Mouse (Mus musculus): ENCODE data around the gene Zfp866. TPM values are rescaled to one million over a fixed set of nuclear protein-coding genes. Genes with fewer than 3 reads are reported as not detected.

Zfp866 gene
- polyA plus RNA-seq, 1 experiment = not detected

DNA sequence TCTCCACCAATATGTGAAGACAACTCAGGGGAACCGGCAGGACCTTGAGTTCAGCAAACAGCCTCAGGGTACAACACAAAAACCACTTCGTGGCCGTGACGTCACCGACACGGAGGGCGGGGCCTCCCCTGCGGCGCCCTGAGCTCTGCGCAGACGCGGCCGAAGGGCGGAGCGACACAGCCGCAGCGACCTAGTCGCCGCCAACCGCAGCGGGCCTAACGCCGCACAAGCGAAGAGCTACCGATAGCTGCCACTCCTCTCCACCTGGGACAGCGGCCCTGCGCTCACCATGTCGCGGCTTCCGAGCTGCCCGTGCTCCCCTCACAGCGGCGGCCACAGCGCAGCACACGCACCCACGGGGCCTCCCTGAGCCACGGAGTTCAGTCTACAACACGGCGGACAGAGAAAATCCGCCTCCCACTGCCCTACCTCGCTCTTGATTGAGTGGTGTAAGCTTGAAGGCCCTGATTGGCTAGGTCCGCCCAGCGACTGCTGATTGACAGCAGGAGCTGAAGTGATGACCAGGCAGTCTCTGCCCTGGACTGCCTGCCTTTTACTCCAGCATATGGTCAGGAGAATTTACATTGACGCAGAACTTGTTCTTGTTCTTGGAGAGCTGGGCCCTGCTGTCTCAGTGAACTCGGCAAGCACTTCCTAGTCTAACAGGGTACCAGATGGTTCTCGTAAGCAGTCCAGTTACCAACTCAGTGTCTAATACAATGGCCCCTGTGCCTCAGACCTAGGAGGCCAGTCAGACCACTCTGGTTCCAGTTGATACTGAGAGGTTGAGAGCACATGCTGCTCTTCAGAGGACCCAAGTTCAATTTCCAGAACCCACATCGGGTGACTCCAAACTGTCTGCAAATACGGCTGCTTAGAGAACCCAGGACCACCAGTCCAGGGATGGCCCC is 41.2 kb downstream of the Zfp866 start, which contains the start of gene Zfp963:
Zfp963 (minus strand) TSS at position 427 of the 911 bp plus-strand sequence.
- Histone ChIP-seq H3K9me3 (no peaks in the 10 kb centered on the region), H3K4me3 (replicated peaks) (peak within 1 kb of the TSS; percentile 100), H3K27me3 (replicated peaks) (no peaks in the 10 kb centered on the region), H3K36me3 (replicated peaks; ENCODE audit: low read length) (peaks cover 3% of the 10 kb centered on the region), H3K4me1 (peaks cover 20% of the 10 kb centered on the region)
- TF ChIP-seq FLI1 (IDR thresholded peaks at IDR 0.05; ENCODE audit: low read length) = no peak
- TF ChIP-seq GATA1 (IDR thresholded peaks at IDR 0.05; ENCODE audit: borderline replicate concordance, low read length) = no peak

GRCm38 (mm10) chr8:69741231-69741630 is 49.7 kb downstream of the Zfp866 start:
- Histone ChIP-seq H3K27me3 (replicated peaks) (peaks cover 3% of the 10 kb centered on the region), H3K9me3 (no peaks in the 10 kb centered on the region), H3K36me3 (replicated peaks; ENCODE audit: low read length) (peaks cover 15% of the 10 kb centered on the region), H3K4me3 (replicated peaks) (no peak overlapping the region), H3K4me1 (no peaks in the 10 kb centered on the region; the same call in 1 of the 2 replicates)
- TF ChIP-seq GATA1 (IDR thresholded peaks at IDR 0.05; ENCODE audit: borderline replicate concordance, low read length) = no peak
- TF ChIP-seq FLI1 (IDR thresholded peaks at IDR 0.05; ENCODE audit: low read length) = no peak

GRCm38 (mm10) chr8:69740763-69741162 is 50.2 kb downstream of the Zfp866 start:
- Histone ChIP-seq H3K9me3 (no peaks in the 10 kb centered on the region), H3K36me3 (replicated peaks; ENCODE audit: low read length) (peaks cover 15% of the 10 kb centered on the region), H3K27me3 (replicated peaks) (peaks cover 3% of the 10 kb centered on the region), H3K4me3 (replicated peaks) (no peak overlapping the region), H3K4me1 (no peaks in the 10 kb centered on the region; the same call in 1 of the 2 replicates)
- TF ChIP-seq FLI1 (IDR thresholded peaks at IDR 0.05; ENCODE audit: low read length) (no peak), GATA1 (IDR thresholded peaks at IDR 0.05; ENCODE audit: borderline replicate concordance, low read length) (no peak)

- TF ChIP-seq GATA1 (IDR thresholded peaks at IDR 0.05; ENCODE audit: borderline replicate concordance, low read length) (no peak), FLI1 (IDR thresholded peaks at IDR 0.05; ENCODE audit: low read length) (no peak)
Measured at GRCm38 (mm10) chr8:69735495-69735894, 55.5 kb downstream of the Zfp866 start.

DNA sequence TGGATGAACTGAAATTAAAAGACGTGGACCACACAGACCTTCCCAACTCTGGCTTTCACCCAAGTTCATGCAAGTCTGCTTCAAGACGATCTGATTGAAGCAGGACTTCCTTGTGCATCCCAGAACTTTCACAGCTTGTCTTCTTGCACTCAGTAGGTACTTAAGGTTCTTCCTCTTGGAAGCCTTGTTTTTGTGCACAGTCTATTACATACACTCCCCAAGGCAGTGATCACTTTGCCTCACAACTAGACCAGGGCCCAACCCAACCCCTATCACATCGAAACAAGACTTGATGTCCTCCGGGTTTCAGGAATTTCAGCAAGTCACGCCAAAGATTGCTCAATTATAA is 73.8 kb downstream of the Zfp866 start:
- TF ChIP-seq FLI1 (IDR thresholded peaks at IDR 0.05; ENCODE audit: low read length) (no peak), GATA1 (IDR thresholded peaks at IDR 0.05; ENCODE audit: borderline replicate concordance, low read length) (no peak)
- H3K27me3 ChIP-seq (replicated peaks) = no peaks in the 10 kb centered on the region
- peaks cover 32% of the 10 kb centered on the region for H3K4me1 ChIP-seq
- peak overlapping the region; percentile 99 for H3K4me3 ChIP-seq (replicated peaks)
- 0 out of 2 replicates have a peak, but pooled peaks cover 2% of the 10 kb centered on the region for H3K9me3 ChIP-seq
- peaks cover 22% of the 10 kb centered on the region for H3K36me3 ChIP-seq (replicated peaks; ENCODE audit: low read length)

More at GRCm38 (mm10) chr8:69735495-69735894, 55.5 kb downstream of the Zfp866 start:
- H3K9me3 ChIP-seq = peaks cover 3% of the 10 kb centered on the region; the same call in 1 of the 2 replicates
- H3K36me3 ChIP-seq (replicated peaks; ENCODE audit: low read length) = no peaks in the 10 kb centered on the region
- H3K4me1 ChIP-seq = no peaks in the 10 kb centered on the region
- H3K27me3 ChIP-seq (replicated peaks) = peaks cover 3% of the 10 kb centered on the region
- no peak overlapping the region for H3K4me3 ChIP-seq (replicated peaks)

DNA sequence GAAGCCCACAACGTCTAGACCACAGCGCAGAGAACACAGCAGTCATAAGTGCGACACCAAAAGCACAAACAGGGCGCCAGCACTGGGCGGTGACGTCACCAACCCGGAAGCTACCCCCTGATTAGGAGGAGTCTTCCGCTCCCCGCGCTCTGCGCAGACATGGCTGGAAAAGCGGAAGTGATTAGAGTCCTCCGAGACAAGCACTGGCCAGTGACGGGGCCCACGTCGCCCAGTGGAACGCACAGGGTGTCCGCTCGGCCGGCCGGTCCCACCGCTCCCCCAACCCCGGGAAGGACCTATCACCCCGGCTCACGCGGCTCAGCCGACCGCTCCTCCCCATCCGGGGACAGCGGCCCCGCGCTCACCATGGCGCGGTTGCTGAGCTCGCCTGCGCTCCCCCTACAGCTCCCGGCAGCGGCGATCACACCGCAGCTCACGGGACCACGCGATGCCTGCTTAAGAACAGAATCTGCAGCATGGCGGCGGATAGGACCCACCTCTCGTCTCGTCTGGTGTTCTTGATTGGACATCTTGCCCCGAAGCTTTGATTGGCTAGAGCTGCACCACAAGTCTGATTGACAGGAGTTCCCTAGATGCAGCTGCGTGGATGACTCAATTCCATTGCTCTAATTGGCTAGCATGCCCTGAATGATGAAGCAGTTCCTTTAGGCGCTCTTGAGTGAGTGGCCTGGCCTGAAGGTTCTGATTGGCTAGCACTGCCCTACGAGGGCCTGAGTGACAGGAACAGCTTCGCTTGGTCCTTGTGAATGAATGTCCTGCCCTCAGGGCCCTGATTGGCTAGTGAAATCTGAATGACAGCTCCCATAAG is 74.4 kb downstream of the Zfp866 start:
- Histone ChIP-seq H3K4me1 (peaks cover 32% of the 10 kb centered on the region), H3K4me3 (replicated peaks) (peak overlapping the region; percentile 99), H3K36me3 (replicated peaks; ENCODE audit: low read length) (peaks cover 27% of the 10 kb centered on the region), H3K27me3 (replicated peaks) (no peaks in the 10 kb centered on the region), H3K9me3 (0 out of 2 replicates have a peak, but pooled peaks cover 2% of the 10 kb centered on the region)
- TF ChIP-seq GATA1 (IDR thresholded peaks at IDR 0.05; ENCODE audit: borderline replicate concordance, low read length) (peak; percentile 69; the same call in 1 of the 3 replicates), FLI1 (IDR thresholded peaks at IDR 0.05; ENCODE audit: low read length) (peak; percentile 76)

DNA sequence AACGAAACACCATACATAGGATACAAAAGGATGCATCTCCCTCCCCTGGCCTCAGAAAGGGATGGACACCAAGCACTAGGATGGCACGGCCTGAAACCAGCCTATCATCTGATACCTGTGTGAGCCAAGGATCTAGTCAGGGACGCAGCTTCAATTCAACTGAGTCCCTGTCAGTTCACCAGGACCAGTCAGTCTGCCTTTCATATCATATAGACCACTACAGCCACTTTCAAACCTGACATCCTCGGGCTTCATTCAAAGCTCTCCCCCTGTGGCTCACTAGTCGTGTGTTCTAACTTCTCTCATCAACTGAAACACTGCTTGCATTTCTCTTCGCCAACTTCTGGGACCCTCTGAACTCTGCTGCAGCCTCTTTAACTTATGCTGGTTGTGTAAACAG is 75.6 kb downstream of the Zfp866 start:
- Histone ChIP-seq H3K36me3 (replicated peaks; ENCODE audit: low read length) (peaks cover 37% of the 10 kb centered on the region), H3K9me3 (no peaks in the 10 kb centered on the region), H3K4me1 (peaks cover 32% of the 10 kb centered on the region), H3K4me3 (replicated peaks) (peak overlapping the region; percentile 87), H3K27me3 (replicated peaks) (no peaks in the 10 kb centered on the region)
- TF ChIP-seq GATA1 (IDR thresholded peaks at IDR 0.05; ENCODE audit: borderline replicate concordance, low read length) (no peak), FLI1 (IDR thresholded peaks at IDR 0.05; ENCODE audit: low read length) (no peak)

DNA sequence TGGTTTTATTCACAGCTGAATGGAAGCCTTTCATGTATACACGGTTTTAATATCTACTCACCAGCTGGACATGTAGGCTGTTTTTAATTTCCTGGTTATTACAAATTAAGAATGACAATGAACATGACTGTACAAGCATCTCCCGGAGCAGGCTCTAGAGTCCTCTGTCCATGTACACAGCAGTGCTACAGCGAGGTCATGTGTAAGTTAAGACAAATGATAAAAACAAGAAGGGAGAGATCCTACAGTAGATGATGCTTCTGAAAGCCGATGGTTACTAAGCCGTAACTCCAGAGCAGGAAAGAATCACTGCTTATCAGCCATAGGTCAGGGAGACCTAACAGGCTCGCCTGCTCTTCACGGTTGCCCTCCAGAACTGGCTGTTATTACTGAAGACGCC is 77.5 kb downstream of the Zfp866 start:
- Histone ChIP-seq H3K4me3 (replicated peaks) (no peak overlapping the region), H3K9me3 (0 out of 2 replicates have a peak, but pooled peaks cover 3% of the 10 kb centered on the region), H3K36me3 (replicated peaks; ENCODE audit: low read length) (peaks cover 55% of the 10 kb centered on the region), H3K27me3 (replicated peaks) (no peaks in the 10 kb centered on the region), H3K4me1 (peaks cover 32% of the 10 kb centered on the region)
- no peak for TF ChIP-seq GATA1 (IDR thresholded peaks at IDR 0.05; ENCODE audit: borderline replicate concordance, low read length)
- no peak for TF ChIP-seq FLI1 (IDR thresholded peaks at IDR 0.05; ENCODE audit: low read length)

Other genes starting within 250 kb of the Zfp866 start
- 0.07 and 1.4 TPM in 2 replicates for gene Zfp868, start 165.6 kb downstream of the Zfp866 start, polyA plus RNA-seq (2012; ENCODE audit: insufficient read depth, low replicate concordance)
- not detected in 2 replicates for gene Zfp964, start 136.7 kb downstream of the Zfp866 start, polyA plus RNA-seq (2012; ENCODE audit: insufficient read depth, low replicate concordance)
- gene Zfp869, start 80.5 kb downstream of the Zfp866 start, polyA plus RNA-seq (2012; ENCODE audit: insufficient read depth, low replicate concordance) = 0.32 TPM in 1 of 2 replicates, not detected in the other
- gene Zfp963, start 41.2 kb downstream of the Zfp866 start, polyA plus RNA-seq (2012; ENCODE audit: insufficient read depth, low replicate concordance) = 0.22 TPM in 1 of 2 replicates, not detected in the other
- gene Gm20422, start 16.3 kb downstream of the Zfp866 start, polyA plus RNA-seq (2012; ENCODE audit: insufficient read depth, low replicate concordance) = not detected in 2 replicates
- gene Atp13a1, start within 50 bp of the Zfp866 start, polyA plus RNA-seq (2012; ENCODE audit: insufficient read depth, low replicate concordance) = 21.5 and 34.8 TPM in 2 replicates
- 7.0 and 14.6 TPM in 2 replicates for gene Gmip, start 17.5 kb upstream of the Zfp866 start, polyA plus RNA-seq (2012; ENCODE audit: insufficient read depth, low replicate concordance)
- gene Lpar2, start 31.3 kb upstream of the Zfp866 start, polyA plus RNA-seq (2012; ENCODE audit: insufficient read depth, low replicate concordance) = 0.08 TPM in 1 of 2 replicates, not detected in the other
- 1.7 TPM in 1 of 2 replicates, not detected in the other for gene Pbx4, start 41.3 kb upstream of the Zfp866 start, polyA plus RNA-seq (2012; ENCODE audit: insufficient read depth, low replicate concordance)
- gene Cilp2, start 96.5 kb upstream of the Zfp866 start, polyA plus RNA-seq (2012; ENCODE audit: insufficient read depth, low replicate concordance) = 0.20 TPM in 1 of 2 replicates, not detected in the other
- gene Tssk6, start 111.0 kb upstream of the Zfp866 start, polyA plus RNA-seq (2012; ENCODE audit: insufficient read depth, low replicate concordance) = 1.3 and 5.3 TPM in 2 replicates
- gene Ndufa13, start 111.4 kb upstream of the Zfp866 start, polyA plus RNA-seq (2012; ENCODE audit: insufficient read depth, low replicate concordance) = 31.7 and 195 TPM in 2 replicates
- 4.7 and 13.7 TPM in 2 replicates for gene Yjefn3, start 111.5 kb upstream of the Zfp866 start, polyA plus RNA-seq (2012; ENCODE audit: insufficient read depth, low replicate concordance)
- gene Gatad2a, start 205.2 kb upstream of the Zfp866 start, polyA plus RNA-seq (2012; ENCODE audit: insufficient read depth, low replicate concordance) = 83.9 and 88.5 TPM in 2 replicates

All from megakaryocyte, embryonic 14.5 days (primary cell).